Mouse (Mus musculus): Measurements from ENCODE around the gene Trappc3. TPM values are rescaled to one million over a fixed set of nuclear protein-coding genes. Genes with fewer than 3 reads are reported as not detected.
A peak's percentile ranks its signal among the peaks of the same experiment; 100 is the strongest.

The Trappc3 gene
- polyA plus RNA-seq, 1 experiment from 2014 or later: 180 TPM

DNA sequence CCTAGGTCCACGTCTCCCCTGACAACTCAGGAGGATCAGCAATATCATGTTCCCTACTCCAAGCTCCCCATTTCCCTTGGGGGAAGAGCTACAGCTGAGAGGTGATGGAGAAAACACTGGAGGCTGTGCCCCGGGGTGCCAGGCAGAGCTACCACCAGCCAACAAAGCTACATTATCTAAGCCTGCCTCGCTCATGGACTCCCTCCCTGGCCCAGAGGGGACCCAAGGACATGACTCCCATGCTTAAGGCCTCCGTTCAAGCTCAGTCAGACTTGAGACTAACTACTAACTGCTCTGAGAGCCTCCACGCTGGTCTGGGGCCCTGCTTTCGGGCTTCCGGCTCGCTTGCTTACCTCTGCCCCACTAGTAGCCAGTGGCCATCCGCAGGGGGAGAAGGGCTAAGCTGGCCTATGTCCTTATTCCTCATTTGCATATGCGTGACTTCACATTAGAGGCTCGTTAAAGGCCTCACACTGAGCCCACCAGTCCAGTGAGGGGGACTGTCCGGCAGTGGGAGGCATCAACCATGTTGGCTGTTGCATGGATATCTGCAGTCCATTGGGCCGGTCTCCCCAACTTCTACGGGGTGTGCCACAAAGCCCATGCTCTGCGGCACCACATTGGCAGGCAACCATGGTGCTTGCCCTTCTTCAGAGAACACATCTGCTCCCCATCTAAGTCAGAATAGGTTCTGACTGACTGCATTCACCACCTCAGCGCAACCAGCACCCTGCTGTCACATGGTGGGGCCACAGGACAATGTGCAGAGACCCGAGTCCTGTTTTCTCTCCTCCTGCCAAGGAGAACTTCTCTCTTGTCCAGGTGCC lies 9.5 kb upstream of the Trappc3 start:
- peak overlapping the region; percentile 33 for H3K4me2 ChIP-seq
- no peaks in the 10 kb centered on the region for H3K36me3 ChIP-seq
- no peak overlapping the region for H3K9ac ChIP-seq
- no peak overlapping the region for H3K4me3 ChIP-seq
- 59% methylated on average over 17 of the region's 17 CpGs for WGBS
- H3K27ac ChIP-seq (replicated peaks): no peak overlapping the region
- no peaks in the 10 kb centered on the region for H3K9me3 ChIP-seq
- H3K27me3 ChIP-seq: no peaks in the 10 kb centered on the region
- no peak for ATAC-seq (ENCODE audit: low FRiP score, low read depth)
- H3K4me1 ChIP-seq (replicated peaks): peaks cover 77% of the 10 kb centered on the region

DNA sequence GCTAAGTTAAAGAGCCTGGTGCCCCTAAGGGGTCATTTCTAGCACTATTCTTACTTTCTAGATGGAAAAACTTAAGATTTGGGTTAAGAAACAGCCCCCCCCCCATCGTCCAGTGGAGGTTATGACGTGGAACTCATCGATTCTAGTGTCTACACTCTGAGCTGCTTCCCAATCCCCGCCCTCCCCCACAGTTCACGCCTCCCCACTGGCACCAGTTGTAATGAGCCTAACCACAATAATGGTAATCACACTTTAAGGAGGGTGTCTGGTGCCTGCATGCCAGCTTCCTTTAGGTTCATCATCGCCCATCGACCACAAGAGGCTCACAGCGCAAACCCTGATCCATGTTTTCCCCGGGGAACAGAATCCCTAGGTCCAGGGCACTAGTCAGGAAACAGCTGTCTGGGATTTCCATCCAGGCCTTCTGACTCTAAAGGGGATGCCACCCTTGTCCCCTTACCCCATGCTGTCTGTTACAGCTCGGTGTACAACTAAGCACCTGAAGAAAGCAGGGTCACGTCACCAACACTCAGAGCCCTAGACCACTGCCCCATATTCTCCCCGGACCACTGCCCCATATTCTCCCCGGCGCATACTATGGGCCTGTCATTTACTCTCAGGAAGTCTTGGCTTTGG lies 8.4 kb upstream of the Trappc3 start:
- WGBS: 67% methylated on average over 14 of the region's 14 CpGs
- Histone ChIP-seq H3K9me3 (no peaks in the 10 kb centered on the region), H3K27ac (replicated peaks) (no peak overlapping the region), H3K4me1 (replicated peaks) (peaks cover 74% of the 10 kb centered on the region), H3K9ac (peak overlapping the region; percentile 99), H3K36me3 (no peaks in the 10 kb centered on the region), H3K27me3 (no peaks in the 10 kb centered on the region), H3K4me2 (peak overlapping the region; percentile 97), H3K4me3 (peak overlapping the region; percentile 86)
- ATAC-seq (ENCODE audit: low FRiP score, low read depth): no peak

DNA sequence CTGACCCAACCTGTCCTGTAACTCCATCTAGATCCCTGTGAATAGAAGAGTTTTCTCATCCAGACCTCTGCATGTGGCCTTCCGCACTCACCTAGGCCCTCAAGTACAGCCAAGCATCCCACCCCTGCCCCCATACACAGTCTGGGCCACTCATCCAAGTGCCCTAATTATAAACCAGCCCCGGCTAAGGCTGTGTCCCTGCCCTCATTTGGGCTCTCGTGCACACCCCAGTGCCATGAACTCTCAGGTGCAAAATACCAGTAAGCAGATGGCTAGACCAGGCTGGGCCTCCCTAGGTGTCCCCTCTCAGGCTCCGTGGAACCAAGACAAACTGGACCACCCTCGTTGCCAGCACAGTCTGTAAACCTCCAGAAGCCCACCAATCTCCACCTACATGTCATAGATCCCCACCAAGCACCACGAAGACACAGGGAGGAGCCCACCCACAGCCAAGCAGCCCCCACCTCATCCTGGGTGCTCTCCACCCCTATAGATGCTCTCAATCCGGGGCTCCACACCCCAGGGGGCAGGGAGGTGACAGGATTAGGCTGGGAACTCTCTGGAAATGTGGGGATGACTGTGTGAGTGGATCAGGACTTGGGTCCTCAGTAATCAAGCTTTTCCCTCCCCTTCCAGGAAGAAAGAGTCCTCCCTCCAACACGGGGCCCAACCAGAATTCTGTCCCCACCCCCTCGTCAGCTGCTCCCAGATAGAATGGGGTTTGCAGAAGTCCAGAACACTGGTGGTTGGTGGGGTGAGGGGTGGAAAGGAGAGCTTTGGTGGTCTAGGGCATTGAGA lies 7.6 kb upstream of the Trappc3 start:
- H3K27me3 ChIP-seq: no peaks in the 10 kb centered on the region
- peak overlapping the region; percentile 97 for H3K27ac ChIP-seq (replicated peaks)
- peak overlapping the region; percentile 97 for H3K4me2 ChIP-seq
- H3K4me3 ChIP-seq: peak overlapping the region; percentile 86
- WGBS: 14% methylated on average over 9 of the region's 9 CpGs
- H3K9me3 ChIP-seq: no peaks in the 10 kb centered on the region
- peak; percentile 8; the same call in 1 of the 2 replicates for ATAC-seq (ENCODE audit: low FRiP score, low read depth)
- H3K9ac ChIP-seq: peak overlapping the region; percentile 99
- no peaks in the 10 kb centered on the region for H3K36me3 ChIP-seq
- peaks cover 74% of the 10 kb centered on the region for H3K4me1 ChIP-seq (replicated peaks)

DNA sequence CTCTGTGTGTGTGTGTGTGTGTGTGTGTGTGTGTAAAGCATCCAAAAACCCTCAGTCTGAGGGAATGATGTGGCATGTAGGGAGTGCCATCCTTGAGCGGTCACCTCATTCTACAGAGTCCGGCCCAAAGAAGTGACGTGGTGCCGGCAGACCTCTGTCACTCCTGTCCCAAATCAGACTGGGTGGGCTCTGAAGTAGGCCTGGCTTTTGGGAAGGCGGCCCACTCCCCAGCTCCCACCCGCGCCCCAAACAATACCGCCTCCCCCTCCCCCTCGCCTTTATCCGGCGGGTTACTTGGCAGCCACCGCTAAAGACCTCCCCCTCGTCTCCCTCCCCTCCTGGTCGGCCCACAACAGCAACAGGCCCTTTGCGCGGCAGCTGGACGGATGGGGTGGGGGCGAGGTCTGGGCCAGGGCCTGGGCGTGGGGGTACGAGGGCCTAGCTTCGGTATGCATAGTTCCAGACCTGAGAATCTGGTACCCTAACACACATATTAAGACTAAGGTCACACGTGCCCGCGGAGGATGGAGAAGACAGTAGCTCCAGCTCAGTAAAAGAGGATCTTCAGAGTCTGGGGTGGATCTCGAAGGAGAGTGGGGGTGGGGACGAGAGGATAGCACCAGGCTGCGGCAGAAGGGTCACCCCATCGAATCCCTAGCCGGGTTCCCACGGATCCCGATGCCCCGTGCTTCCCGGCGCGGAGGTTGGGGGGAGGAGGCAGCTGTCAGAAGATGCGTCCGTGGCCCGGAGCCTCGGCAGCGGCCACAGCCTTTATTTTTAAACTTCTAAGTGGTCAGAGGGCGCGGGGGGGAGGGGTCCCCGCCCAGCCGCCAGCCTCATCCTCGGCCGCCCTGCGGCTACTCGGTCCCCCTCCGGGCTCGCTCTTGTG lies 6.8 kb upstream of the Trappc3 start:
- ATAC-seq (ENCODE audit: low FRiP score, low read depth): peak; percentile 39; the same call in 1 of the 2 replicates
- no peaks in the 10 kb centered on the region for H3K9me3 ChIP-seq
- no peaks in the 10 kb centered on the region for H3K27me3 ChIP-seq
- peak overlapping the region; percentile 99 for H3K9ac ChIP-seq
- peaks cover 73% of the 10 kb centered on the region for H3K4me1 ChIP-seq (replicated peaks)
- H3K4me2 ChIP-seq: peak overlapping the region; percentile 97
- under 1% methylated on average over 45 of the region's 50 CpGs for WGBS
- H3K4me3 ChIP-seq: peak overlapping the region; percentile 86
- peak overlapping the region; percentile 97 for H3K27ac ChIP-seq (replicated peaks)
- no peaks in the 10 kb centered on the region for H3K36me3 ChIP-seq

DNA sequence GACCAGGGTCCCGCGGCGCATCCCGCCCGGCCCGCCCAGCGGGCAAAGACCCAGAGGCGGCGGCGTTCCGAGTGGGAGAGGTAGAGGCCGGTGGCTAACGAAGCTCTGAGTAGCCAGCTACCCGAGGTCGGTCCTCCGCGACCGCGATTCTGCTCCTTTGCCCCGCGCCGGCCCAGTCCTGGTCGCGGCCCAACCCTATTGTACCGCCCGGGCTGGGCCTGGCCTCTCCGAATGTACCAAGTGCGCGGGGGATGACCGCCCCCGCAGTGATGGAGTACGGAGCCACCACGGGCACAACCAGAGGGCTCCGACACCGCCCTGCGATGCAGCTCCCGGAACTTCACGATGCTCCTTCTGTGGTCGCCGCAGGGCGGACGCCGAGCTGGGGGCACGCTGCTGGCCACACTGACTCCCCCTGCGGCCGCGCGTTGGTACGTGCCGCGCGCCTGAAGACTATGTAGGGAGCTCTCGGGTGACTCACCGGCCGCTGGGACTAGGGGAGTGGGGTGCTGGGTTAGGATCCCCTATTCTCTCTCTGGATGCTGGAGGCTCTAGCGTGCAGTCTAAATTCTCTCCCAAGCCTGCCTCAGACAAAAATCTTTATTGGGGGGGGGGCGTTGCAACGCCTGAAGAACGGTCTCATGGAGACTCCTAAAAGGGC lies 5.9 kb upstream of the Trappc3 start, which contains the start of gene Map7d1:
Gene Map7d1, minus strand, starts transcription at position 213 of the 661 bp plus-strand sequence.
- WGBS: 0% methylated on average over 58 of the region's 59 CpGs
- Histone ChIP-seq H3K27me3 (no peaks in the 10 kb centered on the region), H3K36me3 (no peaks in the 10 kb centered on the region), H3K9me3 (no peaks in the 10 kb centered on the region), H3K4me2 (peak within 1 kb of the TSS; percentile 97), H3K27ac (replicated peaks) (peak within 1 kb of the TSS; percentile 97), H3K4me3 (peak within 1 kb of the TSS; percentile 86), H3K9ac (peak within 1 kb of the TSS; percentile 99), H3K4me1 (replicated peaks) (peaks cover 70% of the 10 kb centered on the region)
- ATAC-seq (ENCODE audit: low FRiP score, low read depth): peak; percentile 85

DNA sequence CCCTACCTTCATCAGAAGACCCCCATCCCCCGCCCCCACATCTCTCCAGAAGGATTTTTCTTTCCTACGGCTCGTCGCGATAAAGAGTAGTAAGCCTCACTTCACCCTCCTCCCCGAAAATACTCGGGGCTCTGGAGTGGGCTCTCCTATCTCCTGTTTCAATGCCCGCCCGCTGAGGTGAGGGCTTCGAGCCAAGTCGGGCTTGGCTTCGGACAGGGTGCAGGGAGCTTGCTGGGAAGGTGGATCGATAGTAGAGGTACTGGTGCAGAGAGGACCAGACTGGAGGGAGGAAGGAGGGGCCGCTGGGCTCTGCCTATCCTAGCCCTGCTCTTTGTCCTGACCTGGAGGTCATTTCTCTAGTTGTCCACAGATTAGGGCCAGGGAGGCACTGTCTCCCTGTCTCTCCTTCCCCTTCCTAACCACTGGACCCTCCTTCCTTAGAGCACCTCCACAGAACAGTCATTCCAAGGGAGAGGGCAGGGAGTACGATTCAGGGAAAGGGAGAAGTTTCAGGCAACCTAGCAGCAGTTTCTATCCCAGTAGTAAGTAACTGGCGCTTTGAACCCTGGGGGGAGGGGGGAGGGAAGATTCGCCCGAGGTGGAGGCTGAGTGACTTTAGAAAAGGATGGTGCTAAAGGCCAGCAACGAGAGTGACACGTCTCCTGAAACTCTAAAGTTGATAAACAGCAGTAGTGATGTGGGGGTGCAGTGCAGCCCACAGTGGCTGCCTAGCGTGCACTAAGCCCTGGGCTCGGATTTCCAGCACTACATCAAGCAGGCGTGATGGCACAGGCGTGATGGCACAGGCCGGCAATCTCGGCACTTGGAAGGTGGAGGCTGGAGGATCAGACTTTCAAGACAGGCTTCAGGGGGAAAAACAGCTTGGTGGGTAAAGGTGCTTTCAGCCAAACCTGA lies 4.9 kb upstream of the Trappc3 start:
- no peak for ATAC-seq (ENCODE audit: low FRiP score, low read depth)
- Histone ChIP-seq H3K4me2 (peak overlapping the region; percentile 97), H3K4me1 (replicated peaks) (peaks cover 66% of the 10 kb centered on the region), H3K36me3 (no peaks in the 10 kb centered on the region), H3K27ac (replicated peaks) (peak overlapping the region; percentile 97), H3K9ac (peak overlapping the region; percentile 99), H3K9me3 (no peaks in the 10 kb centered on the region), H3K27me3 (no peaks in the 10 kb centered on the region), H3K4me3 (peak overlapping the region; percentile 86)
- 4% methylated on average over 26 of the region's 26 CpGs for WGBS

DNA sequence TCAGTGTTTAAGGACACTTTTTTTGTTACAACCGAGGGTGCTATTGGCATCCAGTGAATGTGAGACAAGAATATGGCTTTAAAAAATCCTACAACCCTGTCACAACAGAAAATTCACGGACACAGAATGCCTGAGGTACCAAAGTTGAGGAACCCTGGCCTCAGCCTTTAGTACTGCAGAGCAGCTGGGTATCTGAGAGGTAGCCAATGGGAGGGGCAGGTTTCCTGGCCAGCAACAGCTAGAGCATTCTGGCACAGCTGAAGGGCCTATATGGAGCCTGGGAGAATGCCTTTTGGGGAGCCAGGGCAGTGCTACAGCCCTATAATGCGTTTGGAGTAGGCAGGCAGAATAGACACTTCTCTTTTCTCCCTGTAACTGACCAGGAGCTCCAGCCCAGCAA lies 3.1 kb upstream of the Trappc3 start:
- Histone ChIP-seq H3K9me3 (no peaks in the 10 kb centered on the region), H3K36me3 (no peaks in the 10 kb centered on the region), H3K4me3 (no peak overlapping the region), H3K4me2 (no peak overlapping the region), H3K27me3 (no peaks in the 10 kb centered on the region), H3K4me1 (replicated peaks) (peaks cover 59% of the 10 kb centered on the region), H3K9ac (no peak overlapping the region), H3K27ac (replicated peaks) (peak overlapping the region; percentile 46)
- 19% methylated on average over 3 of the region's 3 CpGs for WGBS
- ATAC-seq (ENCODE audit: low FRiP score, low read depth): no peak

DNA sequence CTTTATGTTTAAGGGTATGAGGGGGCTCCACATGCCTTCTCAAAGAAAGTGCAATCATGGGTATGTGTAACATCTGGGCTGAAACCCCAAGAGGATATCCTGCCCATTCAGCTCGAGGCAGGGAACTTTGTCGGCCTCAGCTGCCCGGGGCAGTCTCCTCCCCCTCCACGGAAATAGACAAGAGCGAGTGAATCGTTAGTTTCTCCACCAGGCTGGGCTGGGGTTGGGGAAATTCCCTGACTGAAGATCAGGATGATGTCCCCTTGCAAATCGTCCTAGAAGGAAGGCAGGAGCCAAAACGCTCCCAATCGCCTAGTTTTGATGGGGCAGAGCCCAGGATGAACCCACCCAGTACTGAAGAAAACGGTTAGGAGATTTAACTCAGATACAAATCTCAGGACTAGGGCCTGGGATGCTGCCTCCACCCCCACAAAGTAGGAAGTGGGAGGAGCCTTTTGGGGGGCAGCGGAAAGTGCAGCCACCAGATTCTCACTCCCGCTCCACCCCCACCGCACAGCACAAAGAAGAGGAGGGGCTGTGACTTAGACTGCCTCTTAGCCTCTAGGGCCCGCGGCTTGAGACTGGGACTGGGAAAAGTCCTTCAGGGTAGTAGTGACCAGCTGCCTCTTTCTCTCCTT lies 2.5 kb upstream of the Trappc3 start:
- H3K4me3 ChIP-seq: no peak overlapping the region
- H3K36me3 ChIP-seq: no peaks in the 10 kb centered on the region
- WGBS: 3% methylated on average over 15 of the region's 15 CpGs
- H3K4me2 ChIP-seq: peak overlapping the region; percentile 27
- H3K27ac ChIP-seq (replicated peaks): peak overlapping the region; percentile 67
- no peaks in the 10 kb centered on the region for H3K27me3 ChIP-seq
- H3K9me3 ChIP-seq: no peaks in the 10 kb centered on the region
- ATAC-seq (ENCODE audit: low FRiP score, low read depth): no peak
- H3K4me1 ChIP-seq (replicated peaks): peaks cover 53% of the 10 kb centered on the region
- H3K9ac ChIP-seq: no peak overlapping the region

DNA sequence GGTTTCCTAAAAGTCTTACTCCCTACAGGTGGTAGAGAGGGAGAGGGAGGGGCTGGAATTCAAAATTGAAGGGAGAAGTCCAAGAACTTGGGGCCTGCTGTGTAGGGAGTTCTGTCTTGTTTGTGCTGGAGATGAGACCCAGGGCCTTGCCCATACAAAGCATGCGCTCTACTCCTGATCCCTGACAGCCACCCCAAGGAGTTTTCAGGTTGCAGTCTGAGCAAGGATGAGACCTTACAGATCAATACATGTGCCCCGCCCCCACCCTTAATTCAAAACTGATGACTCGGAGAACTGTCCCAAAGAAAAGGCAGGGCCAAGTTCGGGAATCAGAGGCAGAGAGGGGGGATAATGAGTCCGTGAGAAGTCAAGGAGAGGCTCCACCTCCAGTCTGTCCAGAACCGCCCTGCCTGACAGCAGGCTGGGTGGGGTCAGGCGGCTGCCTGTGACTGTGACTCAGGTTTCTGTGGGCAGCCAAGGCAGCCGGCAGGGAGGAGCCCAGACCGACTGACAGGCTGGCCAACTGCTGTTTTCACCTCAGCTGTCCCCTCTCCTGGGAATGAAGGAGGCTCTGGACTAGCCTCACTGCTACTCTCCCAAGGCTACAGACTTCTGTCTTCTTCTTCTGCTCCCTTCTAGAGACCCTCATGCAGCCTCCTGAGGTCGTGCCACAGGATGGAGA lies 1.5 kb upstream of the Trappc3 start:
- ATAC-seq (ENCODE audit: low FRiP score, low read depth): no peak
- H3K4me1 ChIP-seq (replicated peaks): peaks cover 53% of the 10 kb centered on the region
- no peaks in the 10 kb centered on the region for H3K9me3 ChIP-seq
- H3K27me3 ChIP-seq: no peaks in the 10 kb centered on the region
- no peak overlapping the region for H3K4me2 ChIP-seq
- peak overlapping the region; percentile 67; the same call in 1 of the 2 replicates for H3K27ac ChIP-seq (replicated peaks)
- H3K36me3 ChIP-seq: no peaks in the 10 kb centered on the region
- H3K9ac ChIP-seq: no peak overlapping the region
- 10% methylated on average over 10 of the region's 10 CpGs for WGBS
- H3K4me3 ChIP-seq: no peak overlapping the region
